Mouse (Mus musculus): ENCODE results near the gene Nipal4.

DNA sequence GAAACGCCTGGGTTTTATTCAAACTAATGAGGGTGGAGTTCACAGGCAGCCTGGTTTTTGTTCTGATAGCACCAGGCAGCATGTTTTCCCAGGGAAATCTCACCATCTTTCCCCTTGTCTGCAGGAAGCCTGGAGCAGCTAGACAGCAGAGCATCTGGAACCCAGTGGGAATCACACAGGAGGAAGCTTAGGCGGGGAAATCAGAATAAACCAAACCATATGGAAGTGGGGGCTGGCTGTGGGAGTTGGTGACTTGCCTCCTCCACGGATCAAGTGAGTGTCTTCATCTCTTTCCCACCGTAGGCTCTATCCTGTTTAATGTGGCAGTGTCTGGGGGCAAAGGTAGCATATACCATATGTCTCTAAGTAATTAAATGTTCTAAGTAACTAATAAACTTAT is 19.2 kb upstream of the Nipal4 start:
- TF ChIP-seq CTCF (IDR thresholded peaks at IDR 0.05; ENCODE audit: low read depth, low read length), result no peak
- no peak for TF ChIP-seq GATA1 (IDR thresholded peaks at IDR 0.05; ENCODE audit: borderline replicate concordance, low read length)
- no peak for TF ChIP-seq GATA2 (IDR thresholded peaks at IDR 0.05; ENCODE audit: borderline replicate concordance, low read depth, low read length)

Data from G1E (cell line).